Mouse (Mus musculus) G1E (cell line): ENCODE results near the gene Fmo1.

Experiments used
- CTCF ChIP-seq: IDR thresholded peaks from 2 replicates; pipeline ENCODE4 v1.5.1; 2012; ENCODE audit warnings: low read depth, low read length, inconsistent platforms, mixed read lengths
- GATA1 ChIP-seq: IDR thresholded peaks from 2 replicates; pipeline ENCODE4 v1.6.1; 2012; ENCODE audit warnings: borderline replicate concordance, low read length, inconsistent platforms, mixed read lengths
- POLR2AphosphoS5 ChIP-seq: IDR thresholded peaks from 2 replicates; pipeline ENCODE4 v1.6.1; 2012; ENCODE audit warnings: low read depth, low read length, inconsistent platforms; ENCODE audit not compliant: insufficient replicate concordance
- TAL1 ChIP-seq: conservative IDR thresholded peaks from 2 replicates; pipeline ENCODE4 v1.6.1; 2012; ENCODE audit warnings: low read depth, low read length, inconsistent platforms, mixed read lengths

DNA sequence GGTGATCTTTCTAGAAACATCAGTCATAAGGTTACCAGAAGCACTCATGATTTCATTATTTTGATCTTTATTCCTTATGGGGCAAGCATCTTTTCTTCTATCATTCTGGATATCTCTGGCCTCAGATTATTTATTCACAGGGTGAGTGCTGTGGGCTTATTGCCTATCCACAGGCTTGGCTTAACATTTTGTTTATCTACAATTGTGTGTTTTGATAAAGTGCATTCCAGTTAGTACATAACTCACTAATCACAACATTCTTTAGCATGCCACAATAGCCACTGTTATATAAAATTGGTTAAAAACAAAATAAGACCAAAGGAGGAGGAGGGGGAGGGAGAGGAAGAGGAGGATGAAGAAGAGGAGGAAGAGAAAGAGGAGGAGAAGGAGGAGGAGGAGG lies 45.7 kb upstream of the Fmo1 start:
- TF ChIP-seq CTCF: no peak
- TF ChIP-seq TAL1: no peak
- TF ChIP-seq GATA1: no peak
- TF ChIP-seq POLR2AphosphoS5: no peak
